Mouse (Mus musculus) olfactory bulb, adult 2 months (tissue): Measurements from ENCODE around the gene Plekhg1. TPM values are rescaled to one million over a fixed set of nuclear protein-coding genes. Genes with fewer than 3 reads are reported as not detected.

Experiments used
- H3K27ac ChIP-seq: fragments of 200-500 bp; 2 replicates; pipeline ENCODE4 v1.5.1; 2012; ENCODE audit warnings: low read depth, low read length; ENCODE audit not compliant: insufficient read depth
- H3K4me1 ChIP-seq: fragments of 200-500 bp; 2 replicates; pipeline ENCODE4 v1.6.1; 2012; ENCODE audit warnings: low read length; ENCODE audit not compliant: control insufficient read depth, insufficient read depth
- H3K4me3 ChIP-seq: fragments of 200-500 bp; 2 replicates; pipeline ENCODE4 v1.5.1; 2012; ENCODE audit warnings: mild to moderate bottlenecking, low read depth, low read length, moderate library complexity; ENCODE audit not compliant: insufficient read depth
- CTCF ChIP-seq: fragments of 200-500 bp; IDR thresholded peaks from 2 replicates; pipeline ENCODE4 v1.5.1; 2012; ENCODE audit warnings: low read depth, mild to moderate bottlenecking, low read length, moderate library complexity; ENCODE audit not compliant: insufficient read depth
- POLR2A ChIP-seq: fragments of 200-500 bp; IDR thresholded peaks from 2 replicates; pipeline ENCODE4 v1.6.1; 2012; ENCODE audit warnings: mild to moderate bottlenecking, low read depth, low read length, moderate library complexity; ENCODE audit not compliant: insufficient read depth
- WGBS: fragments of 180-500 bp; shearing (Covaris S2); methylation state at CpG from one replicate; pipeline ENCODE4 v1.1.7; 2018; 5-methylcytosine and 5-hydroxymethylcytosine counted together
- polyA plus RNA-seq: library from polyadenylated mRNA; stranded (reverse); fragments of >200 nt; gene quantifications from 2 replicates; pipeline ENCODE4 v1.2.4, GENCODE M21; 2012; ENCODE audit warnings: low replicate concordance; ENCODE audit not compliant: missing spikeins, insufficient read depth, insufficient read length

Plekhg1 gene
- polyA plus RNA-seq, 1 experiment, result not detected

GRCm38 (mm10) chr10:3702585-3702984 is 37.6 kb upstream of the Plekhg1 start:
- Histone ChIP-seq H3K4me1 (no peaks in the 10 kb centered on the region), H3K4me3 (no peak overlapping the region), H3K27ac (no peak overlapping the region)
- WGBS, result 84% methylated on average over 2 of the region's 2 CpGs
- TF ChIP-seq CTCF (no peak), POLR2A (no peak)

GRCm38 (mm10) chr10:3706231-3706630 is 33.9 kb upstream of the Plekhg1 start:
- 44% methylated on average over 4 of the region's 4 CpGs for WGBS
- no peaks in the 10 kb centered on the region for H3K4me1 ChIP-seq
- H3K27ac ChIP-seq, result no peak overlapping the region
- H3K4me3 ChIP-seq, result no peak overlapping the region
- no peak for TF ChIP-seq CTCF
- TF ChIP-seq POLR2A, result no peak

- H3K4me3 ChIP-seq, result no peak overlapping the region
- no peak overlapping the region for H3K27ac ChIP-seq
- WGBS, result 93% methylated on average over 3 of the region's 3 CpGs
- TF ChIP-seq POLR2A (no peak), CTCF (no peak)
- no peaks in the 10 kb centered on the region for H3K4me1 ChIP-seq
These were observed 30.1 kb upstream of the Plekhg1 start for GRCm38 (mm10) chr10:3710081-3710480.

DNA sequence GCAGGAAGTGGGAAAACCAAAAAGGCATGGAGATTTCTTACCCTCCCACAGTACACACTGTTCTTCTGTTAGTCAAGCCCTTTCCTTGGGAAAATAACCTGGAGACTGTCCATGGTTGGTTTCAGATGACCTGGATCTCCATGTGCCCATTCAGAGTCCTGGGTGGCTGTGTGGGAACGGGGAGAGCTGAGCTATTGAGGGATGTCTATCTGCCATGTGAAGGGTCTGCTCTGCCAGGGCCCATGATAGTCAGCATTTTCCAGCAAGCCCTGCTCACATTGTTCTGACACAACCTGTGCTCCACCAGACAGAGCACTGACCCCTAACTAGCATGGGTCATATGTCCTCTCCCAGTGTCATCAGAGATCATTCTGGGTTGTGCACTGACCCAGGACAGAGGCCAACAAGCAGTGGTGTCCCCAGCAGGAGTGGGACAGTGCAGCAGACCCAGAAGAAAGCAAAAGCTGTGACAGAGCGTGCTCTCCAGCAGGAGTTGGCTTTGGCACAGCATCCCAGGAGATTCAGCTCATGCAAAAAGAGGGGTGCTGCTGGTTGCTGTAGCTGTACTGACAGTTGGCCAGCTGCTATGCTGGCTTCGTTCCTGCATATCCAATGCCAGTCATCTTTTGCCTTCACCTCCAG is 24.7 kb upstream of the Plekhg1 start:
- TF ChIP-seq CTCF, result no peak
- no peak for TF ChIP-seq POLR2A
- no peak overlapping the region for H3K27ac ChIP-seq
- WGBS, result 79% methylated on average over 3 of the region's 3 CpGs
- no peak overlapping the region for H3K4me3 ChIP-seq
- peaks cover 10% of the 10 kb centered on the region; the same call in 1 of the 2 replicates for H3K4me1 ChIP-seq

GRCm38 (mm10) chr10:3718021-3718865 is 21.9 kb upstream of the Plekhg1 start:
- H3K4me3 ChIP-seq, result peak overlapping the region; percentile 29
- 55% methylated on average over 16 of the region's 16 CpGs for WGBS
- H3K27ac ChIP-seq, result peak overlapping the region; percentile 61; the same call in 1 of the 2 replicates
- no peak for TF ChIP-seq CTCF
- 0 out of 2 replicates have a peak, but pooled peaks have one; percentile 23 for TF ChIP-seq POLR2A
- peaks cover 10% of the 10 kb centered on the region; the same call in 1 of the 2 replicates for H3K4me1 ChIP-seq

DNA sequence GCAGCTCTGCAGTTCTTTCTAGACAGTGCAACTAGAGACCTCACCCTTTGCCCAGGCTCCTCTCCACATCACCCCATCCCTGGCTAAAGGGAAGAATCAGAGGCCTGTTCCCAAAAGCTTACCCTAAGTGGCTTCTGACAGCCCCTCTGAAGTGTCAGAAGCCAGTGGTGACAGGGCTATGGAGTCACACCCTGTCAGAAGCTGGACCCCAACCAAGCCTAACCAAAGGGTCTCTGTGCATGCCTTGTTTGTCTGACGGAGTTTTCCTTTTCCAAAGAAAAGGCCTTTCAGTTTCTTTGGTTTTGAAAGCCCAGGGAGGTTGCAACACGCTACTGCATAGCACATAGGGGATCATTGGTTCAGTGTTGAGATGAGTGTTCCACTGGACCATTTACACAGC is 19.9 kb upstream of the Plekhg1 start:
- TF ChIP-seq CTCF, result no peak
- no peak for TF ChIP-seq POLR2A
- no peak overlapping the region for H3K4me3 ChIP-seq
- peaks cover 9% of the 10 kb centered on the region; the same call in 1 of the 2 replicates for H3K4me1 ChIP-seq
- WGBS, result 72% methylated on average over 2 of the region's 2 CpGs
- H3K27ac ChIP-seq, result no peak overlapping the region

- TF ChIP-seq POLR2A (no peak), CTCF (no peak)
- 58% methylated on average over 2 of the region's 2 CpGs for WGBS
- Histone ChIP-seq H3K4me3 (no peak overlapping the region), H3K4me1 (peaks cover 6% of the 10 kb centered on the region; the same call in 1 of the 2 replicates), H3K27ac (no peak overlapping the region)
These were observed 17.8 kb upstream of the Plekhg1 start for GRCm38 (mm10) chr10:3722339-3722738.

DNA sequence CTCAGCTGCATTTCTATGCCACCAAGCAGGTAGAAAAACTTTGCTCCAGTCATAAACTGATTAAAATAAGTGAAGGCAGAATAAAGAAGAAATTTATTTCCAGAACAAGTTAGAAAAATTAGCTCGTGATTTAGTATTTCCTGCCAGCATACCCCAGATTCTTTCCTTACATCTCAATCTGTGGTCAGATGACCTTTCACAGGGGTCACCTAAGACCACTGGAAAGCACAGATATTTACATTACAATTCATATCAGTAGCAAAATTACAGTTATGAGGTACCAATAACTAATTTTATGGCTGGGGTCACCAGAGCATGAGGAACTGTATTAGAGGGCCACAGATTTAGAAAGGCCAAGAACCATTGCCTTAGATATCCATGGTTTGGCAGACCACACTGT is 15.5 kb upstream of the Plekhg1 start:
- TF ChIP-seq CTCF, result no peak
- Histone ChIP-seq H3K4me3 (no peak overlapping the region), H3K4me1 (no peaks in the 10 kb centered on the region), H3K27ac (no peak overlapping the region)
- 98% methylated on average over 1 of the region's 1 CpGs for WGBS

DNA sequence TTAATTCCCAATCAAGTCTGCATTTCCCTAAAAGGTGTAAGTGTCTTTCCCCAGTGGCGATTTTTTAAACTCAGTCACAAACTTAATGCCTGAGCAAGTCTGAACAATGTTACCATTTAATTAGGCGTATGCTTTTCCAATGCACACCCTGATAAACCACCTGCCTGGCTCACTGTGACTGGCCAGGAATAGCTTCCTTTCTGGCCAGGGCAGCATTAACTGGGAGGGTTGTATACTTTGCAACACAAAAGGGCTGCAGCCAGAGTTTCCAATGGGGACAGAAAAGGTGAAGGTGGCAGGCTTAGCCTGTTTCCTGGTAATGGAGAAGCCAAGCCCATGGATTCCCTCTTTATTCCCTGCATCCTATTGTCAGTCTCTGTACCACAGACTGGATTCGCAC is 10.5 kb upstream of the Plekhg1 start:
- Histone ChIP-seq H3K4me1 (no peaks in the 10 kb centered on the region), H3K27ac (no peak overlapping the region), H3K4me3 (no peak overlapping the region)
- TF ChIP-seq CTCF (no peak), POLR2A (no peak)
- WGBS, result 67% methylated on average over 3 of the region's 3 CpGs
